9 mouse cellular contexts compared by ENCODE assay signal in genomic region chr17:25618508-25619056, GRCm38 (mm10). TPM values are rescaled to one million over a fixed set of nuclear protein-coding genes. Genes with fewer than 3 reads are reported as not detected.
DNase-seq lines count a peak whose midpoint lies in the region; ATAC-seq lines count a peak whose summit lies in the region.
"Had no signal": no experiment of that assay in that cellular context is flagged by ENCODE, and none has a peak within 500 bp of the region (broad histone marks: within the 10 kb centered on the region; RNA-seq: fewer than 3 reads in every experiment).

No protein-coding gene starts in this region.

- peaks cover 6% of the 10 kb centered on the region for H3K4me1 ChIP-seq in midbrain, embryonic 15.5 days
- H3K4me1 ChIP-seq: megakaryocyte, embryonic 14.5 days had no signal

- H3K4me2 ChIP-seq in midbrain, embryonic 15.5 days: 0 out of 2 replicates have a peak overlapping the region, but pooled peaks have one; percentile 6

- no peak overlapping the region for H3K4me3 ChIP-seq in midbrain, embryonic 15.5 days
- H3K4me3 ChIP-seq: megakaryocyte, embryonic 14.5 days had no signal

- peak overlapping the region; percentile 64 for H3K27ac ChIP-seq in midbrain, embryonic 15.5 days

- whole genome bisulfite sequencing in midbrain, embryonic 15.5 days: 44% methylated on average over 16 of the region's 16 CpGs

- H3K9me3 ChIP-seq in midbrain, embryonic 15.5 days: no peaks in the 10 kb centered on the region

- peak; percentile 60 to 72 for DNase-seq in left cerebral cortex, adult 18-20 months (ENCODE audit: low spot score in 2 of 2)
- DNase-seq in left cerebral cortex, adult 11 months (ENCODE audit: low spot score): no peak
- DNase-seq in cerebellum, postnatal 14 days: peak; percentile 76 to 77
- peak; percentile 13 to 51 for DNase-seq in heart, postnatal 14 days
- no peak for DNase-seq in gastrocnemius, postnatal 10 days
- no peak for DNase-seq in thymus, postnatal 4 days
- DNase-seq in gastrocnemius, adult 8-10 months (ENCODE audit: low spot score in 2 of 2): no peak

- ATAC-seq in midbrain, embryonic 15.5 days (replicated peaks): peak; percentile 45; the same call in 1 of the 2 replicates

- intact Hi-C loops in heart, postnatal 14 days (cut with DNase I): no loop called here

- no peaks in the 10 kb centered on the region for H3K36me3 ChIP-seq in midbrain, embryonic 15.5 days (replicated peaks)

- no peak overlapping the region for H3K9ac ChIP-seq in midbrain, embryonic 15.5 days

- no peaks in the 10 kb centered on the region for H3K27me3 ChIP-seq in midbrain, embryonic 15.5 days (replicated peaks)
- H3K27me3 ChIP-seq: megakaryocyte, embryonic 14.5 days had no signal

RNA-seq across cellular contexts. Expression of gene Lmf1, which starts 39.7 kb away (rescaled TPM):
- total RNA-seq in left cerebral cortex, adult 18-20 months (2021): 10 to 100 TPM; 19.1 to 20.2 TPM
- 10 to 100 TPM; 26.2 to 28.0 TPM for total RNA-seq in heart, postnatal 14 days (2021)
- 23.2 and 24.9 TPM in 2 replicates for polyA plus RNA-seq in midbrain, embryonic 15.5 days (2015; fragmentation: Nextera tagmentation; extraction: Ambion mirVana)
- 10 to 100 TPM; 11.5 to 14.5 TPM for total RNA-seq in gastrocnemius, postnatal 10 days (2021)
- 10 to 100 TPM; 10.4 to 14.1 (median 10.8) TPM for total RNA-seq in gastrocnemius, adult 8-10 months (2022)

RNA-seq across cellular contexts. Expression of gene Sox8, which starts 48.1 kb away (rescaled TPM):
- total RNA-seq in left cerebral cortex, adult 18-20 months (2021): 10 to 100 TPM; 52.1 to 55.2 TPM
- total RNA-seq in heart, postnatal 14 days (2021): under 1 TPM; 0.56 to 0.67 TPM
- polyA plus RNA-seq in midbrain, embryonic 15.5 days (2015; fragmentation: Nextera tagmentation; extraction: Ambion mirVana): 10.7 and 15.2 TPM in 2 replicates
- 10 to 100 TPM; 15.2 to 20.2 TPM for total RNA-seq in gastrocnemius, postnatal 10 days (2021)
- under 1 TPM; 0.19 to 0.76 (median 0.70) TPM for total RNA-seq in gastrocnemius, adult 8-10 months (2022)

Comparison
In these comparisons a context has a peak if more than half of its experiments do, and no peak if none do; other contexts are left out.
1. DNase-seq: peak in left cerebral cortex, adult 18-20 months (2 of 2), cerebellum, postnatal 14 days (2 of 2) and heart, postnatal 14 days (2 of 2); none in left cerebral cortex, adult 11 months (single experiment), gastrocnemius, postnatal 10 days (single experiment), thymus, postnatal 4 days (single experiment) and gastrocnemius, adult 8-10 months (0 of 2).
2. RNA of gene Sox8, which starts 48.1 kb away (total RNA-seq): 52.1 to 55.2 TPM in left cerebral cortex, adult 18-20 months and 15.2 to 20.2 TPM in gastrocnemius, postnatal 10 days; 0.19 to 0.76 TPM in gastrocnemius, adult 8-10 months and 0.56 to 0.67 TPM in heart, postnatal 14 days; every median in the first group is over 4 times any median in the second.